Mouse (Mus musculus): ENCODE measurements around the gene Exosc3. TPM values are rescaled to one million over a fixed set of nuclear protein-coding genes. Genes with fewer than 3 reads are reported as not detected.
A peak's percentile ranks its signal among the peaks of the same experiment; 100 is the strongest.
"Not testable (repeated sequence)": the region's sequence is repeated elsewhere in the genome, so short reads cannot be mapped to it uniquely, and the experiment has no call there.

The Exosc3 gene
- 31.7 and 32.6 TPM in 2 replicates for polyA plus RNA-seq (2015; fragmentation: Nextera tagmentation; extraction: Ambion mirVana)

GRCm38 (mm10) chr4:45342286-45343155, at the start of gene Exosc3:
TSS of gene Exosc3 (minus strand) at chr4:45342732.
- peak within 1 kb of the TSS; percentile 100 for H3K4me3 ChIP-seq (ENCODE audit: low read depth, low read length)
- H3K4me2 ChIP-seq (ENCODE audit: low read length) = peak within 1 kb of the TSS; percentile 95
- peak within 1 kb of the TSS; percentile 94 for H3K27ac ChIP-seq (ENCODE audit: low read length)
- ATAC-seq = peak; percentile 69
- no peaks in the 10 kb centered on the region for H3K27me3 ChIP-seq (ENCODE audit: control insufficient read depth, insufficient read depth, low read depth, low read length)
- H3K36me3 ChIP-seq (ENCODE audit: control insufficient read depth, insufficient read depth, low read length) = no peaks in the 10 kb centered on the region
- under 1% methylated on average over 70 of the region's 76 CpGs for whole genome bisulfite sequencing
- H3K9me3 ChIP-seq (replicated peaks; ENCODE audit: control insufficient read depth, low read length, poor library complexity, severe bottlenecking) = no peaks in the 10 kb centered on the region
- H3K9ac ChIP-seq (ENCODE audit: low read depth, low read length) = peak within 1 kb of the TSS; percentile 95
- peaks cover 19% of the 10 kb centered on the region for H3K4me1 ChIP-seq (ENCODE audit: control insufficient read depth, insufficient read depth, low read length)

DNA sequence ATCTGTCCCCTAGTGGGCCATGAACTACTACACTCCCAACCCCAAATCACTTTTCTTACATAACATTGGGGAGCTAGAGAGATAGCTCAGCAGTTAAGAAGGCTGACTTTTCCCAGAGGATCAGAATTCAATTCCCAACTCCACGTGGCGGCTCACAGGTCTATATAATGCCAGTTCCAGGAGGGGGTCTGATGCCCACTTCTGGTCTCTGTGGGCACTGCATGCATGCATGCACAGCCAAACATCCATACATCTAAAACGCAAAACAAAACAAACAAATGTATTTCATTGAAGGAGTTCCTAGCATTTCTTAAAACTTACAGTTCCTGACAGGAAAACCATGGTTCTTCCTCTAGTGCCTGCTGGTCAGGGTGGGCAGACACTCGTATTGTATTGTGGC, 49.6 kb upstream of the Exosc3 start:
- H3K4me1 ChIP-seq (ENCODE audit: control insufficient read depth, insufficient read depth, low read length) = no peaks in the 10 kb centered on the region
- H3K4me3 ChIP-seq (ENCODE audit: low read depth, low read length) = no peak overlapping the region
- no peaks in the 10 kb centered on the region for H3K27me3 ChIP-seq (ENCODE audit: control insufficient read depth, insufficient read depth, low read depth, low read length)
- H3K9me3 ChIP-seq (replicated peaks; ENCODE audit: control insufficient read depth, low read length, poor library complexity, severe bottlenecking) = no peaks in the 10 kb centered on the region
- no peaks in the 10 kb centered on the region for H3K36me3 ChIP-seq (ENCODE audit: control insufficient read depth, insufficient read depth, low read length)
- 75% methylated on average over 4 of the region's 4 CpGs for WGBS
- no peak overlapping the region for H3K27ac ChIP-seq (ENCODE audit: low read length)
- H3K9ac ChIP-seq (ENCODE audit: low read depth, low read length) = no peak overlapping the region
- no peak overlapping the region for H3K4me2 ChIP-seq (ENCODE audit: low read length)
- no peak for ATAC-seq

GRCm38 (mm10) chr4:45387296-45387695, 44.8 kb upstream of the Exosc3 start:
- H3K4me2 ChIP-seq (ENCODE audit: low read length); H3K9ac ChIP-seq (ENCODE audit: low read depth, low read length); ATAC-seq; H3K9me3 ChIP-seq (replicated peaks; ENCODE audit: control insufficient read depth, low read length, poor library complexity, severe bottlenecking); H3K4me3 ChIP-seq (ENCODE audit: low read depth, low read length); H3K4me1 ChIP-seq (ENCODE audit: control insufficient read depth, insufficient read depth, low read length); H3K36me3 ChIP-seq (ENCODE audit: control insufficient read depth, insufficient read depth, low read length); H3K27ac ChIP-seq (ENCODE audit: low read length); H3K27me3 ChIP-seq (ENCODE audit: control insufficient read depth, insufficient read depth, low read depth, low read length): not testable (repeated sequence)
- WGBS = 97% methylated on average over 5 of the region's 5 CpGs

DNA sequence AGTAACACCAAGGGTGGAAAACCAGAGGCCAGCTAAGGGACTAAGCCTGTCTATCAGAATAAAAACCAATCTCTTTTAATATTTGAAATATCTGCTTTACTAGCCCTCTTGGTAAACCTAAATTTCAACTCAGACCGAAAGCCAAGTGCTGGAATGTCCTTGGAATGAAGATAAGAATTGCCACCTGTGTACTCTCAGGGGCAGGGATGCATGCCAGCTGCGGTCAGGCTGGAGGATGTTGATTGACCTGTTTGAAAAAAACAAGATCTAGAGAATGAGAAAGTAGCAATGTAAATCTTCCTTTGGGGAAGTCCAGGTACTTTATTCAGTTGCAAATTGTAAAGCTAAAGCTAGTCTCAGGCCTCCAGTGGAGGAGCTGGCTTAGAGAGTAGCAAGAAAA, 39.6 kb upstream of the Exosc3 start:
- not testable (repeated sequence) for H3K4me2 ChIP-seq (ENCODE audit: low read length); H3K27ac ChIP-seq (ENCODE audit: low read length); H3K9ac ChIP-seq (ENCODE audit: low read depth, low read length); H3K9me3 ChIP-seq (replicated peaks; ENCODE audit: control insufficient read depth, low read length, poor library complexity, severe bottlenecking); H3K36me3 ChIP-seq (ENCODE audit: control insufficient read depth, insufficient read depth, low read length); ATAC-seq; H3K4me1 ChIP-seq (ENCODE audit: control insufficient read depth, insufficient read depth, low read length); H3K27me3 ChIP-seq (ENCODE audit: control insufficient read depth, insufficient read depth, low read depth, low read length); H3K4me3 ChIP-seq (ENCODE audit: low read depth, low read length)
- 90% methylated on average over 2 of the region's 2 CpGs for WGBS

- H3K4me1 ChIP-seq (ENCODE audit: control insufficient read depth, insufficient read depth, low read length); H3K9me3 ChIP-seq (replicated peaks; ENCODE audit: control insufficient read depth, low read length, poor library complexity, severe bottlenecking); H3K36me3 ChIP-seq (ENCODE audit: control insufficient read depth, insufficient read depth, low read length); ATAC-seq; H3K4me2 ChIP-seq (ENCODE audit: low read length); H3K27ac ChIP-seq (ENCODE audit: low read length); H3K9ac ChIP-seq (ENCODE audit: low read depth, low read length); H3K27me3 ChIP-seq (ENCODE audit: control insufficient read depth, insufficient read depth, low read depth, low read length); H3K4me3 ChIP-seq (ENCODE audit: low read depth, low read length): not testable (repeated sequence)
- WGBS = 83% methylated on average over 10 of the region's 10 CpGs
Measured at GRCm38 (mm10) chr4:45380903-45381580, 38.5 kb upstream of the Exosc3 start.

DNA sequence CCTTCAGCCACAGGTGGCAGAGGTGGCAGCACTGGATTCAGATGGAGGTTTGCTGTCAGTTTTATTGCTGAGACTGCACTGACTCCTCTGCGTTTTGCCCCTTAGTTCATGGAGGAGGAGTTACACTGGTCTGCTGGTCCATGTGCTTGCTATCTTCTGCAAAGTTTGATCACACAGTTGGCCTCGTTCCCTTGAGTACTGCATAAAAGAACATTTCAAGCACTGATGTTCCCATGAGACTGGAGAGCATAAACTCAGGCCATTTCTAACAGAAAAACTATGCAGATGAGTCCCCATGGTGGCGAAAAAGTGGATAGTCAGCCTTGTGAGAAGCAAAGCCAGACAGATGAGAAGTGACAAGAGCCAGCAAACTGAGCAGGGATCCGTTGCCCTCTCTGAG, 34.0 kb upstream of the Exosc3 start:
- H3K4me2 ChIP-seq (ENCODE audit: low read length) = no peak overlapping the region
- no peaks in the 10 kb centered on the region for H3K9me3 ChIP-seq (replicated peaks; ENCODE audit: control insufficient read depth, low read length, poor library complexity, severe bottlenecking)
- WGBS = 87% methylated on average over 4 of the region's 4 CpGs
- ATAC-seq = no peak
- H3K27ac ChIP-seq (ENCODE audit: low read length) = no peak overlapping the region
- H3K4me1 ChIP-seq (ENCODE audit: control insufficient read depth, insufficient read depth, low read length) = no peaks in the 10 kb centered on the region
- H3K27me3 ChIP-seq (ENCODE audit: control insufficient read depth, insufficient read depth, low read depth, low read length) = no peaks in the 10 kb centered on the region
- peaks cover 37% of the 10 kb centered on the region for H3K36me3 ChIP-seq (ENCODE audit: control insufficient read depth, insufficient read depth, low read length)
- H3K9ac ChIP-seq (ENCODE audit: low read depth, low read length) = no peak overlapping the region
- no peak overlapping the region for H3K4me3 ChIP-seq (ENCODE audit: low read depth, low read length)

- Histone ChIP-seq H3K36me3 (ENCODE audit: control insufficient read depth, insufficient read depth, low read length) (peaks cover 44% of the 10 kb centered on the region), H3K9me3 (replicated peaks; ENCODE audit: control insufficient read depth, low read length, poor library complexity, severe bottlenecking) (no peaks in the 10 kb centered on the region), H3K9ac (ENCODE audit: low read depth, low read length) (no peak overlapping the region), H3K4me3 (ENCODE audit: low read depth, low read length) (no peak overlapping the region), H3K4me1 (ENCODE audit: control insufficient read depth, insufficient read depth, low read length) (no peaks in the 10 kb centered on the region), H3K27ac (ENCODE audit: low read length) (no peak overlapping the region), H3K4me2 (ENCODE audit: low read length) (no peak overlapping the region), H3K27me3 (ENCODE audit: control insufficient read depth, insufficient read depth, low read depth, low read length) (no peaks in the 10 kb centered on the region)
- WGBS = 90% methylated on average over 5 of the region's 5 CpGs
- ATAC-seq = no peak
Measured at GRCm38 (mm10) chr4:45374879-45375278, 32.3 kb upstream of the Exosc3 start.

- H3K4me3 ChIP-seq (ENCODE audit: low read depth, low read length) = no peak overlapping the region
- no peaks in the 10 kb centered on the region for H3K27me3 ChIP-seq (ENCODE audit: control insufficient read depth, insufficient read depth, low read depth, low read length)
- H3K9me3 ChIP-seq (replicated peaks; ENCODE audit: control insufficient read depth, low read length, poor library complexity, severe bottlenecking) = no peaks in the 10 kb centered on the region
- peaks cover 43% of the 10 kb centered on the region for H3K36me3 ChIP-seq (ENCODE audit: control insufficient read depth, insufficient read depth, low read length)
- no peak for ATAC-seq
- WGBS = 88% methylated on average over 3 of the region's 3 CpGs
- no peak overlapping the region for H3K27ac ChIP-seq (ENCODE audit: low read length)
- no peak overlapping the region for H3K9ac ChIP-seq (ENCODE audit: low read depth, low read length)
- H3K4me2 ChIP-seq (ENCODE audit: low read length) = no peak overlapping the region
- H3K4me1 ChIP-seq (ENCODE audit: control insufficient read depth, insufficient read depth, low read length) = no peaks in the 10 kb centered on the region
Measured at GRCm38 (mm10) chr4:45371261-45371660, 28.7 kb upstream of the Exosc3 start.

GRCm38 (mm10) chr4:45356653-45357052, 14.1 kb upstream of the Exosc3 start:
- no peak overlapping the region for H3K9ac ChIP-seq (ENCODE audit: low read depth, low read length)
- no peak overlapping the region for H3K27ac ChIP-seq (ENCODE audit: low read length)
- H3K4me2 ChIP-seq (ENCODE audit: low read length) = no peak overlapping the region
- no peak overlapping the region for H3K4me3 ChIP-seq (ENCODE audit: low read depth, low read length)
- peaks cover 6% of the 10 kb centered on the region; the same call in 1 of the 2 replicates for H3K36me3 ChIP-seq (ENCODE audit: control insufficient read depth, insufficient read depth, low read length)
- H3K4me1 ChIP-seq (ENCODE audit: control insufficient read depth, insufficient read depth, low read length) = no peaks in the 10 kb centered on the region
- no peaks in the 10 kb centered on the region for H3K9me3 ChIP-seq (replicated peaks; ENCODE audit: control insufficient read depth, low read length, poor library complexity, severe bottlenecking)
- 95% methylated on average over 3 of the region's 3 CpGs for WGBS
- H3K27me3 ChIP-seq (ENCODE audit: control insufficient read depth, insufficient read depth, low read depth, low read length) = no peaks in the 10 kb centered on the region
- ATAC-seq = no peak

Data from midbrain, embryonic 16.5 days (tissue).